9 mouse cellular contexts compared by ENCODE assay signal in genomic region chr12:71905640-71906320, GRCm38 (mm10).
DNase-seq lines count a peak whose midpoint lies in the region; ATAC-seq and TF ChIP-seq lines count a peak whose summit lies in the region.
"Had no signal": no experiment of that assay in that cellular context is flagged by ENCODE, and none has a peak within 500 bp of the region (broad histone marks: within the 10 kb centered on the region; RNA-seq: fewer than 3 reads in every experiment).

No protein-coding gene starts in this region.

- WGBS in forebrain, embryonic 12.5 days: 93% methylated on average over 13 of the region's 13 CpGs

- H3K9me3 ChIP-seq in forebrain, embryonic 12.5 days: 0 out of 2 replicates have a peak, but pooled peaks cover 3% of the 10 kb centered on the region

- peak overlapping the region; percentile 20 for H3K27ac ChIP-seq in left cerebral cortex, adult 2 months
- 0 out of 2 replicates have a peak overlapping the region, but pooled peaks have one; percentile 2 for H3K27ac ChIP-seq in forebrain, embryonic 12.5 days

- H3K4me2 ChIP-seq in forebrain, embryonic 12.5 days: no peak overlapping the region

- peak; percentile 32 for DNase-seq in gastrocnemius, adult 18-20 months (ENCODE audit: low spot score)
- DNase-seq in gastrocnemius, postnatal 36 days: no peak
- no peak for DNase-seq in left cerebral cortex, adult 2 months (ENCODE audit: extremely low spot score in 1 of 2, low spot score in 2 of 2)
- no peak for DNase-seq in left cerebral cortex, postnatal 4 days
- peak; percentile 27 for DNase-seq in lung, postnatal 10 days
- no peak for DNase-seq in layer of hippocampus, adult 9-11 months
- DNase-seq in right cerebral cortex, adult 2 months (ENCODE audit: low spot score in 2 of 2): no peak
- DNase-seq: cerebellum, adult 8-10 months had no signal

- intact Hi-C loops in gastrocnemius, postnatal 36 days (cut with DNase I): loop anchor here (5.0 kb wide), 1 partner anchor 73 kb away; the partner anchor contains the start of gene Daam1
- intact Hi-C loops in left cerebral cortex, adult 2 months (cut with DNase I): loop anchor here (5.0 kb wide), 1 partner anchor 73 kb away; the partner anchor contains the start of gene Daam1
- intact Hi-C loops in left cerebral cortex, postnatal 4 days (cut with DNase I): no loop called here

- no peak overlapping the region for H3K9ac ChIP-seq in forebrain, embryonic 12.5 days

- H3K4me3 ChIP-seq in left cerebral cortex, adult 2 months: no peak overlapping the region
- no peak overlapping the region for H3K4me3 ChIP-seq in forebrain, embryonic 12.5 days (replicated peaks)

- H3K27me3 ChIP-seq in forebrain, embryonic 12.5 days: no peaks in the 10 kb centered on the region

- peaks cover 17% of the 10 kb centered on the region for H3K4me1 ChIP-seq in forebrain, embryonic 12.5 days

- no peak for ATAC-seq in forebrain, embryonic 12.5 days (ENCODE audit: low FRiP score)

- H3K36me3 ChIP-seq in forebrain, embryonic 12.5 days (replicated peaks): peaks cover 12% of the 10 kb centered on the region

- TF ChIP-seq CTCF in left cerebral cortex, adult 2 months (IDR thresholded peaks at IDR 0.05): no peak

Comparison
In these comparisons a context has a peak if more than half of its experiments do, and no peak if none do; other contexts are left out.
1. DNase-seq: peak in gastrocnemius, adult 18-20 months (single experiment) and lung, postnatal 10 days (single experiment); none in gastrocnemius, postnatal 36 days (0 of 2), left cerebral cortex, adult 2 months (0 of 2), left cerebral cortex, postnatal 4 days (single experiment), layer of hippocampus, adult 9-11 months (single experiment) and right cerebral cortex, adult 2 months (0 of 2).